Mouse (Mus musculus) limb, embryonic 14.5 days (tissue): ENCODE measurements around the gene Mnx1. TPM values are rescaled to one million over a fixed set of nuclear protein-coding genes. Genes with fewer than 3 reads are reported as not detected.

Source experiments
- ATAC-seq: fragments of 200-750 bp; cut with Nextera tagmentation; 2 replicates; pipeline ENCODE4 v1.8.0; 2017; ENCODE audit warnings: low read depth, moderate number of reproducible peaks, moderate TSS enrichment; ENCODE audit not compliant: low FRiP score
- DNase-seq: peaks from one replicate; pipeline ENCODE4 v3.0.0-alpha.2; 2015; ENCODE audit warnings: low spot score
- H3K27ac ChIP-seq: fragments of 300-500 bp; sonication (generic); replicated peaks from 2 replicates; pipeline ENCODE4 v1.5.1; 2014; ENCODE audit warnings: low read depth, mild to moderate bottlenecking, low read length, moderate library complexity, mixed read lengths
- H3K27me3 ChIP-seq: fragments of 300-500 bp; sonication (generic); 2 replicates; pipeline ENCODE4 v1.6.1; 2014; ENCODE audit warnings: low read length, mixed read lengths; ENCODE audit not compliant: control insufficient read depth, insufficient read depth
- H3K36me3 ChIP-seq: fragments of 300-500 bp; sonication (generic); 2 replicates; pipeline ENCODE4 v1.6.1; 2014; ENCODE audit warnings: mild to moderate bottlenecking, low read length, moderate library complexity, mixed read lengths; ENCODE audit not compliant: control insufficient read depth, insufficient read depth
- H3K4me1 ChIP-seq: fragments of 300-500 bp; sonication (generic); 2 replicates; pipeline ENCODE4 v1.6.1; 2014; ENCODE audit warnings: antibody characterized with exemption, low read length, mixed read lengths; ENCODE audit not compliant: control insufficient read depth, insufficient read depth
- H3K4me2 ChIP-seq: fragments of 300-500 bp; sonication (generic); replicated peaks from 2 replicates; pipeline ENCODE4 v1.6.1; 2014; ENCODE audit warnings: low read depth, mild to moderate bottlenecking, low read length, moderate library complexity; ENCODE audit not compliant: severe bottlenecking
- H3K4me3 ChIP-seq: fragments of 300-500 bp; sonication (generic); replicated peaks from 2 replicates; pipeline ENCODE4 v1.5.1; 2014; ENCODE audit warnings: low read length
- H3K9ac ChIP-seq: fragments of 300-500 bp; sonication (generic); 2 replicates; pipeline ENCODE4 v1.6.1; 2014; ENCODE audit warnings: mild to moderate bottlenecking, low read depth, low read length, moderate library complexity; ENCODE audit not compliant: severe bottlenecking
- H3K9me3 ChIP-seq: fragments of 300-500 bp; sonication (generic); 2 replicates; pipeline ENCODE4 v1.6.1; 2016; ENCODE audit warnings: low read length; ENCODE audit not compliant: control insufficient read depth
- POLR2A ChIP-seq: fragments of 200-500 bp; IDR thresholded peaks from 2 replicates; pipeline ENCODE4 v1.8.0; 2012; ENCODE audit warnings: inconsistent platforms, mild to moderate bottlenecking, moderate library complexity, borderline replicate concordance; ENCODE audit not compliant: insufficient read depth, insufficient read length; ENCODE audit errors: extremely low read depth
- WGBS: fragments of 180-500 bp; shearing (Covaris S2); extraction: QIAGEN DNeasy Blood & Tissue Kit; methylation state at CpG from one replicate; pipeline ENCODE4 v1.1.7; 2014; 5-methylcytosine and 5-hydroxymethylcytosine counted together
- polyA plus RNA-seq, 2 experiments: library from polyadenylated mRNA; depleted of rRNA in 1 of 2; stranded (reverse) in 1 of 2; unstranded in 1 of 2; fragments of >200 nt; fragmentation: Nextera tagmentation in 1 of 2; extraction: Ambion mirVana in 1 of 2; gene quantifications; 2 replicates each; pipeline versions ENCODE4 v1.2.1 to v1.2.3; 2012 to 2014

Gene Mnx1
- polyA plus RNA-seq, 2 experiments, result 0.05 TPM; not detected in 1

- no peak for DNase-seq
- Histone ChIP-seq H3K27me3 (peaks cover 99% of the 10 kb centered on the region), H3K36me3 (no peaks in the 10 kb centered on the region), H3K9ac (no peak overlapping the region), H3K27ac (no peak overlapping the region), H3K9me3 (no peaks in the 10 kb centered on the region), H3K4me3 (no peak overlapping the region), H3K4me2 (no peak overlapping the region), H3K4me1 (peaks cover 10% of the 10 kb centered on the region; the same call in 1 of the 2 replicates)
- ATAC-seq, result no peak
- WGBS, result 0% methylated on average over 1 of the region's 1 CpGs
- no peak for TF ChIP-seq POLR2A
These were observed 2.2 kb downstream of the Mnx1 start for GRCm38 (mm10) chr5:29476021-29476420.

- no peak for ATAC-seq
- Histone ChIP-seq H3K4me3 (no peak overlapping the region), H3K36me3 (no peaks in the 10 kb centered on the region), H3K4me2 (no peak overlapping the region), H3K27ac (no peak overlapping the region), H3K4me1 (peaks cover 10% of the 10 kb centered on the region; the same call in 1 of the 2 replicates), H3K9me3 (no peaks in the 10 kb centered on the region), H3K9ac (no peak overlapping the region), H3K27me3 (peaks cover 99% of the 10 kb centered on the region)
- WGBS, result 4% methylated on average over 5 of the region's 5 CpGs
- no peak for TF ChIP-seq POLR2A
- no peak for DNase-seq
These were observed 2.7 kb downstream of the Mnx1 start for GRCm38 (mm10) chr5:29475556-29475955.

GRCm38 (mm10) chr5:29475041-29475440, 3.2 kb downstream of the Mnx1 start:
- Histone ChIP-seq H3K4me3 (no peak overlapping the region), H3K27ac (no peak overlapping the region), H3K27me3 (peaks cover 100% of the 10 kb centered on the region), H3K9ac (no peak overlapping the region), H3K4me1 (peaks cover 10% of the 10 kb centered on the region; the same call in 1 of the 2 replicates), H3K36me3 (no peaks in the 10 kb centered on the region), H3K9me3 (no peaks in the 10 kb centered on the region), H3K4me2 (no peak overlapping the region)
- no peak for ATAC-seq
- 9% methylated on average over 10 of the region's 10 CpGs for WGBS
- TF ChIP-seq POLR2A, result no peak
- DNase-seq, result no peak

- DNase-seq, result no peak
- Histone ChIP-seq H3K4me3 (no peak overlapping the region), H3K9me3 (no peaks in the 10 kb centered on the region), H3K27ac (no peak overlapping the region), H3K4me2 (no peak overlapping the region), H3K4me1 (peaks cover 10% of the 10 kb centered on the region; the same call in 1 of the 2 replicates), H3K9ac (no peak overlapping the region), H3K36me3 (no peaks in the 10 kb centered on the region), H3K27me3 (peaks cover 100% of the 10 kb centered on the region)
- WGBS, result 3% methylated on average over 35 of the region's 35 CpGs
- TF ChIP-seq POLR2A, result no peak
- no peak for ATAC-seq
These were observed 3.9 kb downstream of the Mnx1 start for GRCm38 (mm10) chr5:29474246-29474960.

- DNase-seq, result no peak
- H3K9ac ChIP-seq, result no peak overlapping the region
- H3K4me1 ChIP-seq, result peaks cover 10% of the 10 kb centered on the region; the same call in 1 of the 2 replicates
These were observed 4.6 kb downstream of the Mnx1 start for GRCm38 (mm10) chr5:29473551-29474245.

More at GRCm38 (mm10) chr5:29473551-29474245, 4.6 kb downstream of the Mnx1 start:
- Histone ChIP-seq H3K27ac (no peak overlapping the region), H3K4me3 (no peak overlapping the region), H3K9me3 (no peaks in the 10 kb centered on the region), H3K4me2 (no peak overlapping the region), H3K36me3 (no peaks in the 10 kb centered on the region), H3K27me3 (peaks cover 99% of the 10 kb centered on the region)
- ATAC-seq, result no peak
- TF ChIP-seq POLR2A, result no peak
- 3% methylated on average over 34 of the region's 35 CpGs for WGBS
